Mouse (Mus musculus) lung, postnatal 0 days (tissue): Measurements from ENCODE around the gene Tnni1. TPM values are rescaled to one million over a fixed set of nuclear protein-coding genes. Genes with fewer than 3 reads are reported as not detected.

Experiments
- ATAC-seq: fragments of 200-750 bp; cut with Nextera tagmentation; 2 replicates; pipeline ENCODE4 v1.8.0; 2017; ENCODE audit warnings: moderate library complexity
- DNase-seq: peaks from one replicate; pipeline ENCODE4 v3.0.0-alpha.2; 2016; ENCODE audit warnings: low spot score
- H3K27ac ChIP-seq: fragments of 300-500 bp; sonication (generic); 2 replicates; pipeline ENCODE4 v1.5.1; 2014; ENCODE audit warnings: antibody characterized with exemption, mild to moderate bottlenecking, low read length, mixed read lengths
- H3K27me3 ChIP-seq: fragments of 300-500 bp; sonication (generic); replicated peaks from 2 replicates; pipeline ENCODE4 v1.6.1; 2014; ENCODE audit warnings: low read length, mixed read lengths; ENCODE audit not compliant: insufficient read depth
- H3K36me3 ChIP-seq: fragments of 300-500 bp; sonication (generic); 2 replicates; pipeline ENCODE4 v1.6.1; 2014; ENCODE audit warnings: low read length, mixed read lengths; ENCODE audit not compliant: insufficient read depth
- H3K4me1 ChIP-seq: fragments of 300-500 bp; sonication (generic); 2 replicates; pipeline ENCODE4 v1.6.1; 2014; ENCODE audit warnings: antibody characterized with exemption, low read depth, low read length, mixed read lengths; ENCODE audit not compliant: insufficient read depth
- H3K4me2 ChIP-seq: fragments of 300-500 bp; sonication (generic); replicated peaks from 2 replicates; pipeline ENCODE4 v1.6.1; 2014; ENCODE audit warnings: low read depth, mild to moderate bottlenecking, low read length, moderate library complexity, mixed read lengths
- H3K4me3 ChIP-seq: fragments of 300-500 bp; sonication (generic); 2 replicates; pipeline ENCODE4 v1.5.1; 2014; ENCODE audit warnings: low read depth, low read length
- H3K9ac ChIP-seq: fragments of 300-500 bp; sonication (generic); replicated peaks from 2 replicates; pipeline ENCODE4 v1.6.1; 2014; ENCODE audit warnings: low read depth, mild to moderate bottlenecking
- H3K9me3 ChIP-seq: fragments of 300-500 bp; sonication (generic); 2 replicates; pipeline ENCODE4 v1.6.1; 2016; ENCODE audit warnings: low read length, mixed read lengths
- CTCF ChIP-seq: IDR thresholded peaks from 2 replicates; pipeline ENCODE4 v1.5.1; 2016; ENCODE audit warnings: antibody characterized with exemption, mild to moderate bottlenecking
- EP300 ChIP-seq: IDR thresholded peaks from 2 replicates; pipeline ENCODE4 v1.6.1; 2016; ENCODE audit warnings: antibody characterized with exemption, mild to moderate bottlenecking, control low read depth
- WGBS: fragments of 180-500 bp; shearing (Covaris S2); extraction: QIAGEN DNeasy Blood & Tissue Kit; methylation state at CpG from one replicate; pipeline ENCODE4 v1.1.7; 2014; 5-methylcytosine and 5-hydroxymethylcytosine counted together
- polyA plus RNA-seq: library from polyadenylated mRNA; unstranded; fragments of >200 nt; fragmentation: Nextera tagmentation; extraction: Ambion mirVana; gene quantifications from 2 replicates; pipeline ENCODE4 v1.2.1, GENCODE M21; 2015

Gene Tnni1
- polyA plus RNA-seq, 1 experiment from 2014 or later, result 26.1 TPM

GRCm38 (mm10) chr1:135734225-135734937 lies 44.9 kb upstream of the Tnni1 start:
- DNase-seq, result peak; percentile 87
- WGBS, result 22% methylated on average over 4 of the region's 7 CpGs
- ATAC-seq, result peak; percentile 23

GRCm38 (mm10) chr1:135735460-135735859 lies 43.8 kb upstream of the Tnni1 start:
- Histone ChIP-seq H3K4me3 (peak overlapping the region; percentile 24; the same call in 1 of the 2 replicates), H3K9ac (0 out of 2 replicates have a peak overlapping the region, but pooled peaks have one; percentile 6), H3K36me3 (0 out of 2 replicates have a peak, but pooled peaks cover 4% of the 10 kb centered on the region), H3K4me1 (peaks cover 68% of the 10 kb centered on the region), H3K27ac (peak overlapping the region; percentile 94), H3K4me2 (peak overlapping the region; percentile 75), H3K9me3 (no peaks in the 10 kb centered on the region), H3K27me3 (no peaks in the 10 kb centered on the region)
- WGBS, result 26% methylated on average over 6 of the region's 6 CpGs
- TF ChIP-seq CTCF (no peak), EP300 (no peak)
- ATAC-seq (no peak), DNase-seq (peak; percentile 37)

More at GRCm38 (mm10) chr1:135734225-135734937, 44.9 kb upstream of the Tnni1 start:
- peak overlapping the region; percentile 6; the same call in 1 of the 2 replicates for H3K9ac ChIP-seq
- peak overlapping the region; percentile 94 for H3K27ac ChIP-seq
- H3K9me3 ChIP-seq, result no peaks in the 10 kb centered on the region
- no peak for TF ChIP-seq CTCF
- 0 out of 2 replicates have a peak overlapping the region, but pooled peaks have one; percentile 2 for H3K4me3 ChIP-seq
- 0 out of 2 replicates have a peak, but pooled peaks cover 6% of the 10 kb centered on the region for H3K36me3 ChIP-seq
- no peaks in the 10 kb centered on the region for H3K27me3 ChIP-seq
- peak overlapping the region; percentile 75 for H3K4me2 ChIP-seq
- peaks cover 64% of the 10 kb centered on the region for H3K4me1 ChIP-seq

GRCm38 (mm10) chr1:135744987-135745386 lies 34.2 kb upstream of the Tnni1 start:
- TF ChIP-seq CTCF (no peak), EP300 (no peak)
- Histone ChIP-seq H3K4me2 (no peak overlapping the region), H3K27me3 (no peaks in the 10 kb centered on the region), H3K4me1 (peaks cover 24% of the 10 kb centered on the region; the same call in 1 of the 2 replicates), H3K4me3 (no peak overlapping the region), H3K36me3 (peaks cover 49% of the 10 kb centered on the region), H3K27ac (no peak overlapping the region), H3K9me3 (no peaks in the 10 kb centered on the region), H3K9ac (no peak overlapping the region)
- ATAC-seq (no peak), DNase-seq (peak; percentile 37)
- 74% methylated on average over 7 of the region's 7 CpGs for WGBS

GRCm38 (mm10) chr1:135746248-135746647 lies 33.0 kb upstream of the Tnni1 start:
- Histone ChIP-seq H3K4me3 (no peak overlapping the region), H3K4me1 (peaks cover 19% of the 10 kb centered on the region; the same call in 1 of the 2 replicates), H3K27ac (no peak overlapping the region), H3K4me2 (no peak overlapping the region), H3K36me3 (peaks cover 55% of the 10 kb centered on the region), H3K27me3 (no peaks in the 10 kb centered on the region), H3K9ac (no peak overlapping the region), H3K9me3 (no peaks in the 10 kb centered on the region)
- DNase-seq (peak; percentile 71), ATAC-seq (peak; percentile 46)
- WGBS, result 49% methylated on average over 4 of the region's 4 CpGs
- no peak for TF ChIP-seq CTCF
- TF ChIP-seq EP300, result no peak; the same call in none of the 2 replicates

- DNase-seq, result peak; percentile 97
- Histone ChIP-seq H3K36me3 (peaks cover 37% of the 10 kb centered on the region), H3K27me3 (no peaks in the 10 kb centered on the region), H3K4me2 (no peak overlapping the region), H3K9ac (no peak overlapping the region), H3K4me1 (0 out of 2 replicates have a peak, but pooled peaks cover 2% of the 10 kb centered on the region), H3K27ac (peak overlapping the region; percentile 54), H3K4me3 (no peak overlapping the region), H3K9me3 (no peaks in the 10 kb centered on the region)
- 8% methylated on average over 10 of the region's 10 CpGs for WGBS
- peak; percentile 94 for ATAC-seq
- TF ChIP-seq EP300 (no peak), CTCF (peak; percentile 99)
These were observed 26.4 kb upstream of the Tnni1 start for GRCm38 (mm10) chr1:135752737-135753348.

GRCm38 (mm10) chr1:135755287-135755686 lies 23.9 kb upstream of the Tnni1 start:
- WGBS, result 42% methylated on average over 9 of the region's 9 CpGs
- peaks cover 14% of the 10 kb centered on the region; the same call in 1 of the 2 replicates for H3K36me3 ChIP-seq
- peak; percentile 80 for DNase-seq
- ATAC-seq, result peak; percentile 37
- 0 out of 2 replicates have a peak, but pooled peaks cover 2% of the 10 kb centered on the region for H3K4me1 ChIP-seq
- no peaks in the 10 kb centered on the region for H3K9me3 ChIP-seq
- TF ChIP-seq CTCF, result no peak
- TF ChIP-seq EP300, result no peak
- H3K4me2 ChIP-seq, result no peak overlapping the region
- no peak overlapping the region for H3K4me3 ChIP-seq
- H3K27ac ChIP-seq, result peak overlapping the region; percentile 22; the same call in 1 of the 2 replicates
- H3K9ac ChIP-seq, result no peak overlapping the region
- no peaks in the 10 kb centered on the region for H3K27me3 ChIP-seq
